Mouse (Mus musculus) mouse trophoblast stem cell (cell line): ENCODE data around the gene Rarres2.

ENCODE experiments used
- in situ Hi-C, 2 experiments: fragments of 300-500 bp; cut with MseI, MboI; formaldehyde crosslinking; loops; 2 replicates in 1 of 2; 3 replicates in 1 of 2; pipeline ENCODE4 v1.15.1; 2025

Rarres2 gene

GRCm38 (mm10) chr6:48572572-48573061 is at the start of gene Rarres2:
TSS of gene Rarres2 (minus strand) at chr6:48572789.
- in situ Hi-C loops, result no loop called here

GRCm38 (mm10) chr6:48620031-48620430 is 47.4 kb upstream of the Rarres2 start:
- in situ Hi-C loops, result no loop called here

GRCm38 (mm10) chr6:48614756-48615155 is 42.2 kb upstream of the Rarres2 start:
- in situ Hi-C loops, result no loop called here

GRCm38 (mm10) chr6:48613464-48613863 is 40.9 kb upstream of the Rarres2 start:
- in situ Hi-C loops, result no loop called here

GRCm38 (mm10) chr6:48610657-48611056 is 38.1 kb upstream of the Rarres2 start:
- in situ Hi-C loops, result no loop called here

- in situ Hi-C loops, result no loop called here
These were observed 36.9 kb upstream of the Rarres2 start for GRCm38 (mm10) chr6:48609512-48609911.

- in situ Hi-C loops, result no loop called here
These were observed 35.5 kb upstream of the Rarres2 start for GRCm38 (mm10) chr6:48608124-48608523.

GRCm38 (mm10) chr6:48602080-48602741 is 29.6 kb upstream of the Rarres2 start:
- in situ Hi-C loops, result no loop called here

- in situ Hi-C loops, result no loop called here
These were observed 28.9 kb upstream of the Rarres2 start, which contains the start of gene Zfp775 for GRCm38 (mm10) chr6:48601271-48602079. TSS of gene Zfp775 (plus strand) at chr6:48602063.

GRCm38 (mm10) chr6:48600594-48600993 is 28.0 kb upstream of the Rarres2 start:
- in situ Hi-C loops, result no loop called here

GRCm38 (mm10) chr6:48597233-48597625 is 24.6 kb upstream of the Rarres2 start:
- in situ Hi-C loops, result no loop called here

GRCm38 (mm10) chr6:48596545-48597232 is 24.1 kb upstream of the Rarres2 start:
- in situ Hi-C loops, result no loop called here

- in situ Hi-C loops, result no loop called here
These were observed 22.7 kb upstream of the Rarres2 start for GRCm38 (mm10) chr6:48595278-48595677.

GRCm38 (mm10) chr6:48594043-48594738 is 21.6 kb upstream of the Rarres2 start:
- in situ Hi-C loops, result no loop called here

GRCm38 (mm10) chr6:48593158-48594042 is 20.8 kb upstream of the Rarres2 start, which contains the start of the genes Repin1 and Gm44965:
TSS of gene Repin1 (plus strand) at chr6:48593883.
TSS of gene Gm44965 (plus strand) at chr6:48593941.
- in situ Hi-C loops, result no loop called here

- in situ Hi-C loops, result no loop called here
These were observed 19.3 kb upstream of the Rarres2 start for GRCm38 (mm10) chr6:48591871-48592270.

GRCm38 (mm10) chr6:48591221-48591845 is 18.7 kb upstream of the Rarres2 start:
- in situ Hi-C loops, result no loop called here

- in situ Hi-C loops, result no loop called here
These were observed 16.7 kb upstream of the Rarres2 start, which contains the start of gene Gm45021 for GRCm38 (mm10) chr6:48589194-48589750. TSS of gene Gm45021 (plus strand) at chr6:48589610.

- in situ Hi-C loops, result no loop called here
These were observed 9.4 kb upstream of the Rarres2 start for GRCm38 (mm10) chr6:48582037-48582436.

- in situ Hi-C loops, result no loop called here
These were observed 8.7 kb upstream of the Rarres2 start for GRCm38 (mm10) chr6:48581257-48581656.
